Mouse (Mus musculus) MEL (cell line): ENCODE data around the gene Nsrp1.

Experiments
- BHLHE40 ChIP-seq: IDR thresholded peaks from 2 replicates; pipeline ENCODE4 v1.6.1; 2012; ENCODE audit warnings: low read depth, mild to moderate bottlenecking, inconsistent platforms, low read length, improper control_type of control experiment, borderline replicate concordance
- CTCF ChIP-seq, 3 experiments: IDR thresholded peaks in 2 of 3; conservative IDR thresholded peaks in 1 of 3; 2 replicates each; pipeline ENCODE4 v1.5.1; 2011 to 2012; ENCODE audit warnings: low read length in 3 of 3, low read depth in 2 of 3, mild to moderate bottlenecking in 2 of 3, improper control_type of control experiment in 1 of 3, inconsistent platforms in 1 of 3, mixed read lengths in 1 of 3, moderate library complexity in 1 of 3; ENCODE audit not compliant: control insufficient read depth in 1 of 3, insufficient read depth in 1 of 3, poor library complexity in 1 of 3, severe bottlenecking in 1 of 3
- ELF1 ChIP-seq: IDR thresholded peaks from 2 replicates; pipeline ENCODE4 v1.6.1; 2014; ENCODE audit warnings: low read depth, mild to moderate bottlenecking, inconsistent platforms, low read length, improper control_type of control experiment, moderate library complexity
- EP300 ChIP-seq, 2 experiments: IDR thresholded peaks; 2 replicates each; pipeline ENCODE4 v1.6.1; 2011; ENCODE audit warnings: improper control_type of control experiment in 2 of 2, low read length in 2 of 2, low read depth in 1 of 2, mild to moderate bottlenecking in 1 of 2
- MAFK ChIP-seq: IDR thresholded peaks from 2 replicates; pipeline ENCODE4 v1.6.1; 2011; ENCODE audit warnings: low read depth, mild to moderate bottlenecking, low read length, improper control_type of control experiment, borderline replicate concordance
- MAX ChIP-seq: IDR thresholded peaks from 2 replicates; pipeline ENCODE4 v1.6.1; 2011; ENCODE audit warnings: low read length, improper control_type of control experiment
- MXI1 ChIP-seq: IDR thresholded peaks from 2 replicates; pipeline ENCODE4 v1.6.1; 2011; ENCODE audit warnings: mild to moderate bottlenecking, low read depth, low read length, improper control_type of control experiment
- POLR2A ChIP-seq, 2 experiments: IDR thresholded peaks; 2 replicates each; pipeline ENCODE4 v1.6.1; 2011 to 2012; ENCODE audit warnings: low read length in 2 of 2, mild to moderate bottlenecking in 2 of 2, control low read depth in 1 of 2, improper control_type of control experiment in 1 of 2, low read depth in 1 of 2, moderate library complexity in 1 of 2; ENCODE audit not compliant: control insufficient read depth in 1 of 2, insufficient read depth in 1 of 2, poor library complexity in 1 of 2
- UBTF ChIP-seq: IDR thresholded peaks from 2 replicates; pipeline ENCODE4 v1.6.1; 2012; ENCODE audit warnings: low read depth, mild to moderate bottlenecking, inconsistent platforms, low read length, improper control_type of control experiment, moderate library complexity, borderline replicate concordance; ENCODE audit not compliant: insufficient read depth
- ZKSCAN1 ChIP-seq: IDR thresholded peaks from 2 replicates; pipeline ENCODE4 v1.6.1; 2012; ENCODE audit warnings: low read depth, mild to moderate bottlenecking, inconsistent platforms, low read length, improper control_type of control experiment, moderate library complexity
- ZMIZ1 ChIP-seq: IDR thresholded peaks from 2 replicates; pipeline ENCODE4 v1.6.1; 2012; ENCODE audit warnings: low read depth, mild to moderate bottlenecking, inconsistent platforms, low read length, improper control_type of control experiment, moderate library complexity

DNA sequence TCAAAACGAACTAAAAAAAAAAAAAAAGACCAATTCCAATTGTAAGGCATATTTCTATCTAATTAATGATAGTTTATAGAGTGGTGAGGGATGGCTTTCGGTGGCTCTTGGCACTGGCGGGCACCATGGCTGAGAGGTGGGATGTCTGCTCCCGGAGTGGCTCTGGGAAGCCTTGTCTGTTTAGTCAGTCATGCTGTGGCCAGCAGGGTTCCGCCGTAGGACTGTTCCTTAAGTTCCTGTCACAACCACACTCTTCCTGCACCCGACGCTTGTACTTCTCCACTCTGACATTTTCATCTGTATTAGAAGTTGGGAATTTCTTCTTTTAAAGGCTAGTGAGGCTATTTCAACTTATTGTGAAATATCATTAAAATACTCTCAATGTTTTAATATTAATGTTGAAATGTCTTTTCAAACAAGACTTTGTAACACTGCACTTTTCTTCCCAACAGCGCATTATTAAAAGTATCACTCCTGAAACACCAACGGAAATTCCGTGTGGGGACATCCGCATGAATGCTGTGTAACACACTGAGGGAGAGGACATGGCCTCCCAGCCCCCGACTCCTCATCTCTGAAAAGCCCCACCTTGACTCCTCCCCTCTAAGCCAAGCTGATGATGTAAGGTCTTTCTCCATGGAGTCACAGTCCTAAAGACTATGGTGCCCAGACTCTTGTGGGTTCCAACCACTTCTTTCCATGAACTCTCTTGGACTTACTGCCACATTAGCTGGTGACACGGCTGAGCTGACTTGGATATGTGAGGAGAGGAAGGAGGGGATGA is 46.9 kb downstream of the Nsrp1 start:
- no peak for TF ChIP-seq MAFK
- no peak for TF ChIP-seq EP300 (IDR thresholded peaks at IDR 0.05; ENCODE audit: low read depth in 1 of 2, low read length in 2 of 2)
- TF ChIP-seq ZMIZ1: no peak
- no peak for TF ChIP-seq ZKSCAN1
- TF ChIP-seq CTCF (IDR thresholded peaks at IDR 0.05 in 2 of 3, conservative IDR thresholded peaks at IDR 0.05 in 1 of 3; ENCODE audit: control insufficient read depth in 1 of 3, insufficient read depth in 1 of 3, low read depth in 2 of 3, low read length in 3 of 3, poor library complexity in 1 of 3, severe bottlenecking in 1 of 3): no peak
- TF ChIP-seq POLR2A (IDR thresholded peaks at IDR 0.05; ENCODE audit: control insufficient read depth in 1 of 2, insufficient read depth in 1 of 2, low read depth in 1 of 2, low read length in 2 of 2, poor library complexity in 1 of 2): no peak
- no peak for TF ChIP-seq MXI1
- TF ChIP-seq BHLHE40: no peak
- no peak for TF ChIP-seq ELF1
- no peak for TF ChIP-seq MAX
- TF ChIP-seq UBTF: no peak
